Mouse (Mus musculus) lung, embryonic 14.5 days (tissue): ENCODE results near the gene Cep89. TPM values are rescaled to one million over a fixed set of nuclear protein-coding genes. Genes with fewer than 3 reads are reported as not detected.

Source experiments
- ATAC-seq: fragments of 200-750 bp; cut with Nextera tagmentation; 2 replicates; pipeline ENCODE4 v1.8.0; 2017; ENCODE audit warnings: mild to moderate bottlenecking, moderate TSS enrichment, moderate library complexity; ENCODE audit not compliant: insufficient read depth
- DNase-seq: peaks from one replicate; pipeline ENCODE4 v3.0.0-alpha.2; 2015
- H3K27ac ChIP-seq: fragments of 300-500 bp; sonication (generic); 2 replicates; pipeline ENCODE4 v1.5.1; 2014; ENCODE audit warnings: low read depth, mild to moderate bottlenecking, moderate library complexity
- H3K27me3 ChIP-seq: fragments of 300-500 bp; sonication (generic); 2 replicates; pipeline ENCODE4 v1.6.1; 2014; ENCODE audit warnings: low read length, control low read depth; ENCODE audit not compliant: insufficient read depth
- H3K36me3 ChIP-seq: fragments of 300-500 bp; sonication (generic); 2 replicates; pipeline ENCODE4 v1.6.1; 2014; ENCODE audit warnings: control low read depth; ENCODE audit not compliant: insufficient read depth
- H3K4me1 ChIP-seq: fragments of 300-500 bp; sonication (generic); 2 replicates; pipeline ENCODE4 v1.6.1; 2014; ENCODE audit warnings: antibody characterized with exemption, control low read depth; ENCODE audit not compliant: insufficient read depth
- H3K4me2 ChIP-seq: fragments of 300-500 bp; sonication (generic); 2 replicates; pipeline ENCODE4 v1.6.1; 2014; ENCODE audit warnings: mild to moderate bottlenecking
- H3K4me3 ChIP-seq: fragments of 300-500 bp; sonication (generic); 2 replicates; pipeline ENCODE4 v1.5.1; 2014; ENCODE audit warnings: low read depth, low read length
- H3K9ac ChIP-seq: fragments of 300-500 bp; sonication (generic); 2 replicates; pipeline ENCODE4 v1.6.1; 2014
- H3K9me3 ChIP-seq: fragments of 300-500 bp; sonication (generic); 2 replicates; pipeline ENCODE4 v1.6.1; 2016; ENCODE audit warnings: low read depth, low read length, control low read depth
- CTCF ChIP-seq: IDR thresholded peaks from 2 replicates; pipeline ENCODE4 v1.5.1; 2016; ENCODE audit warnings: antibody characterized with exemption, low read depth
- WGBS: fragments of 180-500 bp; shearing (Covaris S2); extraction: QIAGEN DNeasy Blood & Tissue Kit; methylation state at CpG from one replicate; pipeline ENCODE4 v1.1.7; 2014; 5-methylcytosine and 5-hydroxymethylcytosine counted together
- polyA plus RNA-seq: library from polyadenylated mRNA; unstranded; fragments of >200 nt; fragmentation: Nextera tagmentation; extraction: Ambion mirVana; gene quantifications from 2 replicates; pipeline ENCODE4 v1.2.1, GENCODE M21; 2014

The Cep89 gene
- polyA plus RNA-seq, 1 experiment from 2014 or later = 49.4 TPM

- Histone ChIP-seq H3K36me3 (no peaks in the 10 kb centered on the region), H3K4me3 (no peak overlapping the region), H3K4me2 (no peak overlapping the region), H3K4me1 (no peaks in the 10 kb centered on the region), H3K9me3 (no peaks in the 10 kb centered on the region), H3K9ac (no peak overlapping the region), H3K27me3 (no peaks in the 10 kb centered on the region), H3K27ac (no peak overlapping the region)
- no peak for ATAC-seq
- no peak for DNase-seq
- WGBS = 83% methylated on average over 8 of the region's 8 CpGs
- TF ChIP-seq CTCF = no peak
These were observed 89.7 kb downstream of the Cep89 start for GRCm38 (mm10) chr7:35486553-35486952.

Other genes starting within 250 kb of the Cep89 start
- 1.4 and 1.8 TPM in 2 replicates for gene Slc7a10, start 210.7 kb upstream of the Cep89 start, polyA plus RNA-seq
- gene Lrp3, start 181.5 kb upstream of the Cep89 start, polyA plus RNA-seq = 8.2 and 11.2 TPM in 2 replicates
- 15.9 and 16.1 TPM in 2 replicates for gene Gpatch1, start 78.6 kb upstream of the Cep89 start, polyA plus RNA-seq
- 3.0 and 3.6 TPM in 2 replicates for gene Rhpn2, start 62.9 kb upstream of the Cep89 start, polyA plus RNA-seq
- gene Faap24, start 199 bp upstream of the Cep89 start, polyA plus RNA-seq = 17.7 and 20.2 TPM in 2 replicates
- gene Slc7a9, start 51.8 kb downstream of the Cep89 start, polyA plus RNA-seq = 0.49 and 0.67 TPM in 2 replicates
- 0.30 and 0.75 TPM in 2 replicates for gene Tdrd12, start 140.7 kb downstream of the Cep89 start, polyA plus RNA-seq
- 53.9 and 54.9 TPM in 2 replicates for gene Nudt19, start 159.3 kb downstream of the Cep89 start, polyA plus RNA-seq
- gene Rgs9bp, start 188.5 kb downstream of the Cep89 start, polyA plus RNA-seq = 0.24 and 0.36 TPM in 2 replicates
- 38.1 and 38.8 TPM in 2 replicates for gene Ankrd27, start 189.2 kb downstream of the Cep89 start, polyA plus RNA-seq